Mouse (Mus musculus) embryonic facial prominence, embryonic 15.5 days (tissue): ENCODE results near the gene Rabl6. TPM values are rescaled to one million over a fixed set of nuclear protein-coding genes. Genes with fewer than 3 reads are reported as not detected.

Experiments used
- ATAC-seq: fragments of 200-750 bp; cut with Nextera tagmentation; 2 replicates; pipeline ENCODE4 v1.8.0; 2017; ENCODE audit warnings: low read depth, moderate TSS enrichment; ENCODE audit not compliant: insufficient number of reproducible peaks, low FRiP score, low TSS enrichment
- H3K27ac ChIP-seq: fragments of 300-500 bp; sonication (generic); replicated peaks from 2 replicates; pipeline ENCODE4 v1.5.1; 2015; ENCODE audit warnings: mild to moderate bottlenecking, inconsistent platforms
- H3K27me3 ChIP-seq: fragments of 300-500 bp; sonication (generic); 2 replicates; pipeline ENCODE4 v1.6.1; 2015; ENCODE audit warnings: inconsistent platforms
- H3K36me3 ChIP-seq: fragments of 300-500 bp; sonication (generic); 2 replicates; pipeline ENCODE4 v1.6.1; 2015; ENCODE audit warnings: mild to moderate bottlenecking, inconsistent platforms
- H3K4me1 ChIP-seq: fragments of 300-500 bp; sonication (generic); 2 replicates; pipeline ENCODE4 v1.6.1; 2015; ENCODE audit warnings: inconsistent platforms
- H3K4me2 ChIP-seq: fragments of 300-500 bp; sonication (generic); replicated peaks from 2 replicates; pipeline ENCODE4 v1.6.1; 2015; ENCODE audit warnings: mild to moderate bottlenecking, inconsistent platforms
- H3K4me3 ChIP-seq: fragments of 300-500 bp; sonication (generic); replicated peaks from 2 replicates; pipeline ENCODE4 v1.5.1; 2015; ENCODE audit warnings: mild to moderate bottlenecking, inconsistent platforms
- H3K9ac ChIP-seq: fragments of 300-500 bp; sonication (generic); 2 replicates; pipeline ENCODE4 v1.6.1; 2015; ENCODE audit warnings: inconsistent platforms
- H3K9me3 ChIP-seq: fragments of 300-500 bp; sonication (generic); replicated peaks from 2 replicates; pipeline ENCODE4 v1.6.1; 2016; ENCODE audit warnings: inconsistent platforms
- WGBS: fragments of 180-500 bp; shearing (Covaris S2); methylation state at CpG from one replicate; pipeline ENCODE4 v1.1.7; 2015; 5-methylcytosine and 5-hydroxymethylcytosine counted together
- polyA plus RNA-seq: library from polyadenylated mRNA; unstranded; fragments of >200 nt; fragmentation: Nextera tagmentation; extraction: Ambion mirVana; gene quantifications from 2 replicates; pipeline ENCODE4 v1.2.1, GENCODE M21; 2015

Gene Rabl6
- 82.1 and 83.3 TPM in 2 replicates for polyA plus RNA-seq

GRCm38 (mm10) chr2:25607761-25608622 is at the start of gene Rabl6:
Rabl6 (minus strand) TSS chr2:25608521.
- Histone ChIP-seq H3K9ac (peak within 1 kb of the TSS; percentile 98), H3K27ac (peak within 1 kb of the TSS; percentile 97), H3K4me2 (peak within 1 kb of the TSS; percentile 62), H3K4me3 (peak within 1 kb of the TSS; percentile 100), H3K4me1 (peaks cover 18% of the 10 kb centered on the region), H3K27me3 (no peaks in the 10 kb centered on the region), H3K9me3 (no peaks in the 10 kb centered on the region), H3K36me3 (peaks cover 4% of the 10 kb centered on the region; the same call in 1 of the 2 replicates)
- peak; percentile 88 for ATAC-seq
- under 1% methylated on average over 80 of the region's 80 CpGs for WGBS

- Histone ChIP-seq H3K9me3 (no peaks in the 10 kb centered on the region), H3K27ac (no peak within 1 kb of the TSS), H3K4me2 (no peak within 1 kb of the TSS), H3K4me3 (no peak within 1 kb of the TSS), H3K27me3 (no peaks in the 10 kb centered on the region), H3K4me1 (no peaks in the 10 kb centered on the region), H3K9ac (no peak within 1 kb of the TSS), H3K36me3 (no peaks in the 10 kb centered on the region)
- no peak for ATAC-seq
Observed at GRCm38 (mm10) chr2:25657652-25658051, 49.3 kb upstream of the Rabl6 start, which contains the start of gene Lcn5. Lcn5 (plus strand) TSS chr2:25657952.

- H3K4me1 ChIP-seq, result no peaks in the 10 kb centered on the region
- 82% methylated on average over 4 of the region's 4 CpGs for WGBS
- H3K4me3 ChIP-seq, result no peak overlapping the region
- ATAC-seq, result no peak
- no peaks in the 10 kb centered on the region for H3K9me3 ChIP-seq
- H3K27me3 ChIP-seq, result no peaks in the 10 kb centered on the region
- H3K9ac ChIP-seq, result no peak overlapping the region
- H3K4me2 ChIP-seq, result no peak overlapping the region
- H3K36me3 ChIP-seq, result no peaks in the 10 kb centered on the region
- no peak overlapping the region for H3K27ac ChIP-seq
Observed at GRCm38 (mm10) chr2:25657246-25657645, 48.9 kb upstream of the Rabl6 start.

- Histone ChIP-seq H3K27ac (no peak overlapping the region), H3K36me3 (no peaks in the 10 kb centered on the region), H3K9ac (no peak overlapping the region), H3K4me2 (no peak overlapping the region), H3K4me3 (no peak overlapping the region), H3K27me3 (no peaks in the 10 kb centered on the region), H3K9me3 (no peaks in the 10 kb centered on the region), H3K4me1 (no peaks in the 10 kb centered on the region)
- WGBS, result 74% methylated on average over 4 of the region's 4 CpGs
- no peak for ATAC-seq
Observed at GRCm38 (mm10) chr2:25656691-25657090, 48.4 kb upstream of the Rabl6 start.

GRCm38 (mm10) chr2:25654502-25654901 is 46.2 kb upstream of the Rabl6 start:
- no peaks in the 10 kb centered on the region for H3K36me3 ChIP-seq
- H3K27me3 ChIP-seq, result no peaks in the 10 kb centered on the region
- 32% methylated on average over 1 of the region's 1 CpGs for WGBS
- ATAC-seq, result no peak
- no peak overlapping the region for H3K27ac ChIP-seq
- no peak overlapping the region for H3K9ac ChIP-seq
- no peak overlapping the region for H3K4me3 ChIP-seq
- H3K4me2 ChIP-seq, result no peak overlapping the region
- no peaks in the 10 kb centered on the region for H3K9me3 ChIP-seq
- H3K4me1 ChIP-seq, result no peaks in the 10 kb centered on the region

- no peak within 1 kb of the TSS for H3K4me2 ChIP-seq
- no peak for ATAC-seq
- H3K4me1 ChIP-seq, result no peaks in the 10 kb centered on the region
- H3K27ac ChIP-seq, result no peak within 1 kb of the TSS
- WGBS, result 67% methylated on average over 2 of the region's 2 CpGs
- no peaks in the 10 kb centered on the region for H3K9me3 ChIP-seq
- H3K9ac ChIP-seq, result no peak within 1 kb of the TSS
- H3K4me3 ChIP-seq, result no peak within 1 kb of the TSS
- no peaks in the 10 kb centered on the region for H3K36me3 ChIP-seq
- H3K27me3 ChIP-seq, result no peaks in the 10 kb centered on the region
Observed at GRCm38 (mm10) chr2:25652902-25653301, 44.6 kb upstream of the Rabl6 start, which contains the start of gene Lcn8. Lcn8 (plus strand) TSS chr2:25653120.

GRCm38 (mm10) chr2:25639890-25640289 is 31.6 kb upstream of the Rabl6 start:
- no peaks in the 10 kb centered on the region for H3K9me3 ChIP-seq
- no peak for ATAC-seq
- 19% methylated on average over 6 of the region's 6 CpGs for WGBS

GRCm38 (mm10) chr2:25634046-25634445 is 25.7 kb upstream of the Rabl6 start:
- H3K27ac ChIP-seq, result no peak overlapping the region
- no peak overlapping the region for H3K4me2 ChIP-seq
- H3K9ac ChIP-seq, result no peak overlapping the region
- no peaks in the 10 kb centered on the region for H3K36me3 ChIP-seq
- H3K4me1 ChIP-seq, result no peaks in the 10 kb centered on the region
- H3K27me3 ChIP-seq, result no peaks in the 10 kb centered on the region
- no peaks in the 10 kb centered on the region for H3K9me3 ChIP-seq
- 38% methylated on average over 1 of the region's 1 CpGs for WGBS
- no peak for ATAC-seq
- H3K4me3 ChIP-seq, result no peak overlapping the region

More at GRCm38 (mm10) chr2:25639890-25640289, 31.6 kb upstream of the Rabl6 start:
- Histone ChIP-seq H3K36me3 (no peaks in the 10 kb centered on the region), H3K27me3 (no peaks in the 10 kb centered on the region), H3K4me1 (no peaks in the 10 kb centered on the region), H3K4me2 (no peak overlapping the region), H3K27ac (no peak overlapping the region), H3K4me3 (no peak overlapping the region), H3K9ac (no peak overlapping the region)

- Histone ChIP-seq H3K36me3 (no peaks in the 10 kb centered on the region), H3K27ac (no peak overlapping the region), H3K9me3 (no peaks in the 10 kb centered on the region), H3K4me1 (no peaks in the 10 kb centered on the region), H3K27me3 (no peaks in the 10 kb centered on the region), H3K4me2 (no peak overlapping the region), H3K4me3 (no peak overlapping the region), H3K9ac (no peak overlapping the region)
- WGBS, result 88% methylated on average over 3 of the region's 3 CpGs
- no peak for ATAC-seq
Observed at GRCm38 (mm10) chr2:25633616-25634015, 25.3 kb upstream of the Rabl6 start.

GRCm38 (mm10) chr2:25628738-25629137 is 20.4 kb upstream of the Rabl6 start:
- Histone ChIP-seq H3K4me1 (no peaks in the 10 kb centered on the region), H3K27ac (no peak overlapping the region), H3K9ac (no peak overlapping the region), H3K36me3 (no peaks in the 10 kb centered on the region), H3K27me3 (no peaks in the 10 kb centered on the region), H3K4me2 (no peak overlapping the region), H3K4me3 (no peak overlapping the region), H3K9me3 (no peaks in the 10 kb centered on the region)
- 37% methylated on average over 4 of the region's 4 CpGs for WGBS
- no peak for ATAC-seq

- no peak for ATAC-seq
- no peak within 1 kb of the TSS for H3K4me3 ChIP-seq
- no peaks in the 10 kb centered on the region for H3K27me3 ChIP-seq
- no peaks in the 10 kb centered on the region for H3K36me3 ChIP-seq
- 66% methylated on average over 6 of the region's 6 CpGs for WGBS
- H3K27ac ChIP-seq, result no peak within 1 kb of the TSS
- no peak within 1 kb of the TSS for H3K4me2 ChIP-seq
- no peak within 1 kb of the TSS for H3K9ac ChIP-seq
- no peaks in the 10 kb centered on the region for H3K4me1 ChIP-seq
- no peaks in the 10 kb centered on the region for H3K9me3 ChIP-seq
Observed at GRCm38 (mm10) chr2:25627811-25628210, 19.5 kb upstream of the Rabl6 start, which contains the start of gene Fcna. Fcna (minus strand) TSS chr2:25628030.
